Mouse (Mus musculus): ENCODE measurements around the gene Fancg. TPM values are rescaled to one million over a fixed set of nuclear protein-coding genes. Genes with fewer than 3 reads are reported as not detected.

Gene Fancg
- polyA plus RNA-seq, 1 experiment: 3.2 TPM

GRCm38 (mm10) chr4:42961592-42961991 is 48.7 kb downstream of the Fancg start:
- peak; percentile 35 for TF ChIP-seq CTCF (IDR thresholded peaks at IDR 0.05; ENCODE audit: control insufficient read depth, insufficient read depth, insufficient read length)
- TF ChIP-seq MYOD1 (IDR thresholded peaks at IDR 0.05; ENCODE audit: control insufficient read depth, insufficient read length, low read depth): no peak
- no peak overlapping the region for H3K4me3 ChIP-seq (ENCODE audit: insufficient read depth, poor library complexity, severe bottlenecking)
- no peaks in the 10 kb centered on the region for H3K79me2 ChIP-seq (ENCODE audit: control insufficient read depth, insufficient read depth)
- no peaks in the 10 kb centered on the region for H3K79me3 ChIP-seq (ENCODE audit: low read depth)
- H3ac ChIP-seq (ENCODE audit: control insufficient read depth, insufficient read length, low read depth): no peak overlapping the region
- no peaks in the 10 kb centered on the region for H3K27me3 ChIP-seq (ENCODE audit: control insufficient read depth, insufficient read depth, insufficient read length)
- no peaks in the 10 kb centered on the region for H3K36me3 ChIP-seq (ENCODE audit: control insufficient read depth, insufficient read depth)

GRCm38 (mm10) chr4:42959382-42959781 is 50.9 kb downstream of the Fancg start:
- no peaks in the 10 kb centered on the region for H3K36me3 ChIP-seq (ENCODE audit: control insufficient read depth, insufficient read depth)
- H3K27me3 ChIP-seq (ENCODE audit: control insufficient read depth, insufficient read depth, insufficient read length): no peaks in the 10 kb centered on the region
- H3ac ChIP-seq (ENCODE audit: control insufficient read depth, insufficient read length, low read depth): no peak overlapping the region
- TF ChIP-seq MYOD1 (IDR thresholded peaks at IDR 0.05; ENCODE audit: control insufficient read depth, insufficient read length, low read depth) (no peak), USF1 (IDR thresholded peaks at IDR 0.05; ENCODE audit: low read depth) (no peak), MAX (IDR thresholded peaks at IDR 0.05) (no peak), MYOG (IDR thresholded peaks at IDR 0.05; ENCODE audit: control insufficient read depth, extremely low read depth, insufficient read length) (no peak), CEBPB (IDR thresholded peaks at IDR 0.05; ENCODE audit: low read depth) (no peak), FOSL1 (IDR thresholded peaks at IDR 0.05; ENCODE audit: insufficient read depth, low read length, poor library complexity, severe bottlenecking) (no peak), CTCF (IDR thresholded peaks at IDR 0.05; ENCODE audit: control insufficient read depth, insufficient read depth, insufficient read length) (no peak)
- H3K4me3 ChIP-seq (ENCODE audit: insufficient read depth, poor library complexity, severe bottlenecking): no peak overlapping the region
- H3K79me3 ChIP-seq (ENCODE audit: low read depth): no peaks in the 10 kb centered on the region
- H3K79me2 ChIP-seq (ENCODE audit: control insufficient read depth, insufficient read depth): no peaks in the 10 kb centered on the region

GRCm38 (mm10) chr4:42958942-42959341 is 51.4 kb downstream of the Fancg start:
- no peaks in the 10 kb centered on the region for H3K79me3 ChIP-seq (ENCODE audit: low read depth)
- H3K36me3 ChIP-seq (ENCODE audit: control insufficient read depth, insufficient read depth): no peaks in the 10 kb centered on the region
- H3ac ChIP-seq (ENCODE audit: control insufficient read depth, insufficient read length, low read depth): no peak overlapping the region
- no peaks in the 10 kb centered on the region for H3K79me2 ChIP-seq (ENCODE audit: control insufficient read depth, insufficient read depth)
- no peaks in the 10 kb centered on the region for H3K27me3 ChIP-seq (ENCODE audit: control insufficient read depth, insufficient read depth, insufficient read length)
- TF ChIP-seq CTCF (IDR thresholded peaks at IDR 0.05; ENCODE audit: control insufficient read depth, insufficient read depth, insufficient read length) (no peak), USF1 (IDR thresholded peaks at IDR 0.05; ENCODE audit: low read depth) (no peak), FOSL1 (IDR thresholded peaks at IDR 0.05; ENCODE audit: insufficient read depth, low read length, poor library complexity, severe bottlenecking) (no peak), MYOG (IDR thresholded peaks at IDR 0.05; ENCODE audit: control insufficient read depth, extremely low read depth, insufficient read length) (no peak), CEBPB (IDR thresholded peaks at IDR 0.05; ENCODE audit: low read depth) (no peak)
- no peak overlapping the region for H3K4me3 ChIP-seq (ENCODE audit: insufficient read depth, poor library complexity, severe bottlenecking)

DNA sequence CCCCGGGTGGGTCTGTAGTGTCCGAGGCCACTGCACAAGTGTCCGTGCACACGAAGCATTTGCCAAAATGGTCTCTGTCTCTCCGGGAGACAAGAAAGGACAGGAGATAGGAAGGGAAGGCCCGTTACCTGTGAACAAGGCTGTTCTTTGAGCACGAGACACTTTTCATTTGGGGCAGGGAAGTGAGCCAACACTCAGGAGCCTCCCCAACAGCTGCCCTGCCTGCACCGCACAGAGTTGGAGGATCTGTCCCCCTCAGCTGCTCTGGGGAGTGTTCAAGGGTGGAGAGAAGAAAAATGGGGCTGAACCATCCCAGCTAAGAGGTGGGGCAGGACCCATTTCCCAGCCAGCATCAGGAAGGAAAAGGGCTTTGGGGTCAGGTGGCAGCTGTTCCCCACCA is 52.3 kb downstream of the Fancg start:
- Histone ChIP-seq H3K4me3 (ENCODE audit: insufficient read depth, poor library complexity, severe bottlenecking) (no peak overlapping the region), H3K79me3 (ENCODE audit: low read depth) (no peaks in the 10 kb centered on the region), H3K79me2 (ENCODE audit: control insufficient read depth, insufficient read depth) (no peaks in the 10 kb centered on the region), H3K36me3 (ENCODE audit: control insufficient read depth, insufficient read depth) (no peaks in the 10 kb centered on the region), H3ac (ENCODE audit: control insufficient read depth, insufficient read length, low read depth) (no peak overlapping the region), H3K27me3 (ENCODE audit: control insufficient read depth, insufficient read depth, insufficient read length) (no peaks in the 10 kb centered on the region)
- no peak for TF ChIP-seq CEBPB (IDR thresholded peaks at IDR 0.05; ENCODE audit: low read depth)
- no peak for TF ChIP-seq USF1 (IDR thresholded peaks at IDR 0.05; ENCODE audit: low read depth)
- no peak for TF ChIP-seq MYOG (IDR thresholded peaks at IDR 0.05; ENCODE audit: control insufficient read depth, extremely low read depth, insufficient read length)
- TF ChIP-seq CTCF (IDR thresholded peaks at IDR 0.05; ENCODE audit: control insufficient read depth, insufficient read depth, insufficient read length): no peak

- Histone ChIP-seq H3K36me3 (ENCODE audit: control insufficient read depth, insufficient read depth) (no peaks in the 10 kb centered on the region), H3ac (ENCODE audit: control insufficient read depth, insufficient read length, low read depth) (no peak overlapping the region), H3K79me3 (ENCODE audit: low read depth) (no peaks in the 10 kb centered on the region), H3K79me2 (ENCODE audit: control insufficient read depth, insufficient read depth) (no peaks in the 10 kb centered on the region), H3K4me3 (ENCODE audit: insufficient read depth, poor library complexity, severe bottlenecking) (no peak overlapping the region), H3K27me3 (ENCODE audit: control insufficient read depth, insufficient read depth, insufficient read length) (no peaks in the 10 kb centered on the region)
- TF ChIP-seq FOSL1 (IDR thresholded peaks at IDR 0.05; ENCODE audit: insufficient read depth, low read length, poor library complexity, severe bottlenecking) (no peak), CTCF (IDR thresholded peaks at IDR 0.05; ENCODE audit: control insufficient read depth, insufficient read depth, insufficient read length) (no peak), MYOD1 (IDR thresholded peaks at IDR 0.05; ENCODE audit: control insufficient read depth, insufficient read length, low read depth) (no peak), CEBPB (IDR thresholded peaks at IDR 0.05; ENCODE audit: low read depth) (no peak)
Measured at GRCm38 (mm10) chr4:42957306-42957705, 53.0 kb downstream of the Fancg start.

DNA sequence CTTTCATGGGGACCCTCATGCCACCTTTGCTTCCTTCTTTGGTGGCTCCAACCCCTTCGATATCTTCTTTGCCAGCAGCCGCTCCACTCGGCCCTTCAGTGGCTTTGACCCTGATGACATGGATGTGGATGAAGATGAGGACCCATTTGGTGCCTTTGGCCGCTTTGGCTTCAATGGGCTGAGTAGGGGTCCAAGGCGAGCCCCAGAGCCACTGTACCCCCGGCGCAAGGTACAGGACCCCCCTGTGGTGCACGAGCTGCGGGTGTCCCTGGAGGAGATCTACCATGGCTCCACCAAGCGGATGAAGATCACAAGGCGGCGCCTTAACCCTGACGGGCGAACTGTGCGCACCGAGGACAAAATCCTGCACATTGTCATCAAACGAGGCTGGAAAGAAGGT is 53.7 kb downstream of the Fancg start:
- Histone ChIP-seq H3K4me3 (ENCODE audit: insufficient read depth, poor library complexity, severe bottlenecking) (no peak overlapping the region), H3K79me2 (ENCODE audit: control insufficient read depth, insufficient read depth) (no peaks in the 10 kb centered on the region), H3K79me3 (ENCODE audit: low read depth) (no peaks in the 10 kb centered on the region), H3K36me3 (ENCODE audit: control insufficient read depth, insufficient read depth) (no peaks in the 10 kb centered on the region), H3K27me3 (ENCODE audit: control insufficient read depth, insufficient read depth, insufficient read length) (no peaks in the 10 kb centered on the region), H3ac (ENCODE audit: control insufficient read depth, insufficient read length, low read depth) (no peak overlapping the region)
- TF ChIP-seq CTCF (IDR thresholded peaks at IDR 0.05; ENCODE audit: control insufficient read depth, insufficient read depth, insufficient read length) (no peak), MYOG (IDR thresholded peaks at IDR 0.05; ENCODE audit: control insufficient read depth, extremely low read depth, insufficient read length) (no peak), MYOD1 (IDR thresholded peaks at IDR 0.05; ENCODE audit: control insufficient read depth, insufficient read length, low read depth) (no peak)

Measured in C2C12 (cell line).